Mouse (Mus musculus) midbrain, embryonic 12.5 days (tissue): Measurements from ENCODE around the gene Serinc1. TPM values are rescaled to one million over a fixed set of nuclear protein-coding genes. Genes with fewer than 3 reads are reported as not detected.
"Not testable (repeated sequence)": the region's sequence is repeated elsewhere in the genome, so short reads cannot be mapped to it uniquely, and the experiment has no call there.

Source experiments
- ATAC-seq: fragments of 200-750 bp; cut with Nextera tagmentation; 2 replicates; pipeline ENCODE4 v1.8.0; 2017; ENCODE audit warnings: low read depth, moderate TSS enrichment, moderate library complexity; ENCODE audit not compliant: low FRiP score
- H3K27ac ChIP-seq: fragments of 300-500 bp; sonication (generic); replicated peaks from 2 replicates; pipeline ENCODE4 v1.5.1; 2016; ENCODE audit warnings: mild to moderate bottlenecking
- H3K27me3 ChIP-seq: fragments of 300-500 bp; sonication (generic); 2 replicates; pipeline ENCODE4 v1.6.1; 2016; ENCODE audit warnings: mild to moderate bottlenecking
- H3K36me3 ChIP-seq: fragments of 300-500 bp; sonication (generic); 2 replicates; pipeline ENCODE4 v1.6.1; 2016
- H3K4me1 ChIP-seq: fragments of 300-500 bp; sonication (generic); 2 replicates; pipeline ENCODE4 v1.6.1; 2016
- H3K4me2 ChIP-seq: fragments of 300-500 bp; sonication (generic); replicated peaks from 2 replicates; pipeline ENCODE4 v1.6.1; 2016; ENCODE audit warnings: mild to moderate bottlenecking, moderate library complexity
- H3K4me3 ChIP-seq: fragments of 300-500 bp; sonication (generic); 2 replicates; pipeline ENCODE4 v1.5.1; 2016; ENCODE audit warnings: mild to moderate bottlenecking
- H3K9ac ChIP-seq: fragments of 300-500 bp; sonication (generic); replicated peaks from 2 replicates; pipeline ENCODE4 v1.6.1; 2016; ENCODE audit warnings: mild to moderate bottlenecking, moderate library complexity
- H3K9me3 ChIP-seq: fragments of 300-500 bp; sonication (generic); 2 replicates; pipeline ENCODE4 v1.6.1; 2016; ENCODE audit warnings: mild to moderate bottlenecking
- WGBS: fragments of 180-500 bp; shearing (Covaris S2); methylation state at CpG from one replicate; pipeline ENCODE4 v1.1.7; 2016; 5-methylcytosine and 5-hydroxymethylcytosine counted together
- polyA plus RNA-seq: library from polyadenylated mRNA; unstranded; fragments of >200 nt; fragmentation: Nextera tagmentation; extraction: Ambion mirVana; gene quantifications from 2 replicates; pipeline ENCODE4 v1.2.1, GENCODE M21; 2016

Serinc1 gene
- 252 and 261 TPM in 2 replicates for polyA plus RNA-seq

- WGBS: 12% methylated on average over 49 of the region's 49 CpGs
Observed at GRCm38 (mm10) chr10:57532218-57533101, at the start of gene Serinc1. Gene Serinc1, minus strand, starts transcription at chr10:57532530.

GRCm38 (mm10) chr10:57576721-57577120 lies 44.4 kb upstream of the Serinc1 start:
- peaks cover 4% of the 10 kb centered on the region; the same call in 1 of the 2 replicates for H3K4me1 ChIP-seq
- H3K9me3 ChIP-seq: no peaks in the 10 kb centered on the region
- H3K36me3 ChIP-seq: no peaks in the 10 kb centered on the region
- WGBS: 41% methylated on average over 2 of the region's 2 CpGs
- H3K4me3 ChIP-seq: no peak overlapping the region
- H3K27me3 ChIP-seq: no peaks in the 10 kb centered on the region
- no peak overlapping the region for H3K27ac ChIP-seq
- no peak for ATAC-seq
- H3K9ac ChIP-seq: no peak overlapping the region
- H3K4me2 ChIP-seq: no peak overlapping the region

More at GRCm38 (mm10) chr10:57532218-57533101, at the start of gene Serinc1:
- H3K9ac ChIP-seq: peak within 1 kb of the TSS; percentile 90
- peak within 1 kb of the TSS; percentile 95 for H3K27ac ChIP-seq
- peak within 1 kb of the TSS; percentile 77 for H3K4me2 ChIP-seq
- no peaks in the 10 kb centered on the region for H3K27me3 ChIP-seq
- peak; percentile 99 for ATAC-seq
- H3K9me3 ChIP-seq: no peaks in the 10 kb centered on the region
- H3K4me3 ChIP-seq: peak within 1 kb of the TSS; percentile 95
- H3K36me3 ChIP-seq: 0 out of 2 replicates have a peak, but pooled peaks cover 2% of the 10 kb centered on the region
- peaks cover 25% of the 10 kb centered on the region for H3K4me1 ChIP-seq

- H3K4me3 ChIP-seq: no peak overlapping the region
- no peaks in the 10 kb centered on the region for H3K27me3 ChIP-seq
- H3K9ac ChIP-seq: no peak overlapping the region
- H3K36me3 ChIP-seq: no peaks in the 10 kb centered on the region
- H3K4me2 ChIP-seq: no peak overlapping the region
- H3K4me1 ChIP-seq: peaks cover 19% of the 10 kb centered on the region; the same call in 1 of the 2 replicates
- ATAC-seq: peak; percentile 31
- 12% methylated on average over 4 of the region's 4 CpGs for WGBS
- H3K9me3 ChIP-seq: no peaks in the 10 kb centered on the region
- H3K27ac ChIP-seq: peak overlapping the region; percentile 69
Observed at GRCm38 (mm10) chr10:57572130-57572529, 39.8 kb upstream of the Serinc1 start.

- no peak overlapping the region for H3K9ac ChIP-seq
- 36% methylated on average over 8 of the region's 8 CpGs for WGBS
- peaks cover 19% of the 10 kb centered on the region; the same call in 1 of the 2 replicates for H3K4me1 ChIP-seq
- no peak for ATAC-seq
- 0 out of 2 replicates have a peak overlapping the region, but pooled peaks have one; percentile 52 for H3K27ac ChIP-seq
- H3K36me3 ChIP-seq: no peaks in the 10 kb centered on the region
- no peak overlapping the region for H3K4me2 ChIP-seq
- H3K9me3 ChIP-seq: no peaks in the 10 kb centered on the region
- no peak overlapping the region for H3K4me3 ChIP-seq
- no peaks in the 10 kb centered on the region for H3K27me3 ChIP-seq
Observed at GRCm38 (mm10) chr10:57571211-57571730, 38.9 kb upstream of the Serinc1 start.

- Histone ChIP-seq H3K9ac (no peak overlapping the region), H3K36me3 (no peaks in the 10 kb centered on the region), H3K9me3 (no peaks in the 10 kb centered on the region), H3K4me1 (peaks cover 19% of the 10 kb centered on the region; the same call in 1 of the 2 replicates), H3K27ac (peak overlapping the region; percentile 77), H3K4me3 (no peak overlapping the region), H3K27me3 (no peaks in the 10 kb centered on the region), H3K4me2 (peak overlapping the region; percentile 38)
- peak; percentile 91 for ATAC-seq
- 25% methylated on average over 13 of the region's 13 CpGs for WGBS
Observed at GRCm38 (mm10) chr10:57569023-57569931, 36.9 kb upstream of the Serinc1 start.

- Histone ChIP-seq H3K27me3 (no peaks in the 10 kb centered on the region), H3K4me2 (no peak overlapping the region), H3K36me3 (no peaks in the 10 kb centered on the region), H3K9ac (no peak overlapping the region), H3K27ac (no peak overlapping the region), H3K4me3 (no peak overlapping the region), H3K9me3 (no peaks in the 10 kb centered on the region), H3K4me1 (peaks cover 14% of the 10 kb centered on the region; the same call in 1 of the 2 replicates)
- no peak for ATAC-seq
- 64% methylated on average over 1 of the region's 1 CpGs for WGBS
Observed at GRCm38 (mm10) chr10:57566221-57566620, 33.9 kb upstream of the Serinc1 start.

- H3K4me1 ChIP-seq: no peaks in the 10 kb centered on the region
- ATAC-seq: no peak
- WGBS: 76% methylated on average over 5 of the region's 5 CpGs
- no peaks in the 10 kb centered on the region for H3K27me3 ChIP-seq
- no peak overlapping the region for H3K4me2 ChIP-seq
- no peak overlapping the region for H3K4me3 ChIP-seq
- H3K36me3 ChIP-seq: no peaks in the 10 kb centered on the region
- H3K9me3 ChIP-seq: no peaks in the 10 kb centered on the region
- H3K9ac ChIP-seq: no peak overlapping the region
- no peak overlapping the region for H3K27ac ChIP-seq
Observed at GRCm38 (mm10) chr10:57557597-57557996, 25.3 kb upstream of the Serinc1 start.

GRCm38 (mm10) chr10:57553719-57554118 lies 21.4 kb upstream of the Serinc1 start:
- Histone ChIP-seq H3K36me3 (no peaks in the 10 kb centered on the region), H3K4me2 (no peak overlapping the region), H3K4me3 (no peak overlapping the region), H3K9me3 (no peaks in the 10 kb centered on the region), H3K27ac (no peak overlapping the region), H3K4me1 (no peaks in the 10 kb centered on the region), H3K9ac (no peak overlapping the region), H3K27me3 (no peaks in the 10 kb centered on the region; the same call in 1 of the 2 replicates)
- WGBS: 98% methylated on average over 1 of the region's 1 CpGs
- ATAC-seq: no peak

- Histone ChIP-seq H3K9ac (no peak overlapping the region), H3K9me3 (no peaks in the 10 kb centered on the region), H3K36me3 (no peaks in the 10 kb centered on the region), H3K27me3 (no peaks in the 10 kb centered on the region; the same call in 1 of the 2 replicates), H3K27ac (no peak overlapping the region), H3K4me1 (no peaks in the 10 kb centered on the region), H3K4me2 (no peak overlapping the region), H3K4me3 (no peak overlapping the region)
- 90% methylated on average over 4 of the region's 4 CpGs for WGBS
- no peak for ATAC-seq
Observed at GRCm38 (mm10) chr10:57549631-57550030, 17.3 kb upstream of the Serinc1 start.

GRCm38 (mm10) chr10:57543890-57544289 lies 11.6 kb upstream of the Serinc1 start:
- not testable (repeated sequence) for H3K9ac ChIP-seq, ATAC-seq, H3K4me2 ChIP-seq, H3K36me3 ChIP-seq, H3K4me3 ChIP-seq, H3K4me1 ChIP-seq, H3K27me3 ChIP-seq, H3K9me3 ChIP-seq, H3K27ac ChIP-seq
- WGBS: 74% methylated on average over 9 of the region's 9 CpGs

GRCm38 (mm10) chr10:57531616-57532217 lies 613 bp downstream of the Serinc1 start:
- peak overlapping the region; percentile 95 for H3K27ac ChIP-seq
- H3K9me3 ChIP-seq: no peaks in the 10 kb centered on the region
- no peaks in the 10 kb centered on the region for H3K27me3 ChIP-seq
- ATAC-seq: no peak
- H3K36me3 ChIP-seq: peaks cover 9% of the 10 kb centered on the region
- H3K9ac ChIP-seq: peak overlapping the region; percentile 90
- WGBS: 3% methylated on average over 28 of the region's 28 CpGs
- H3K4me1 ChIP-seq: peaks cover 25% of the 10 kb centered on the region
- H3K4me2 ChIP-seq: peak overlapping the region; percentile 77
- H3K4me3 ChIP-seq: peak overlapping the region; percentile 95
